Mouse (Mus musculus) ES-E14 (cell line): Measurements from ENCODE around the gene Cactin. TPM values are rescaled to one million over a fixed set of nuclear protein-coding genes. Genes with fewer than 3 reads are reported as not detected.

Experiments
- DNase-seq: peaks from one replicate; pipeline ENCODE4 v3.0.0-alpha.2; 2013; ENCODE audit warnings: low read depth, low spot score
- H3K27ac ChIP-seq: 2 replicates; pipeline ENCODE4 v1.5.1; 2012; ENCODE audit warnings: low read depth, mild to moderate bottlenecking, low read length, moderate library complexity, mixed read lengths; ENCODE audit not compliant: poor library complexity, insufficient read depth, severe bottlenecking
- H3K36me3 ChIP-seq: 2 replicates; pipeline ENCODE4 v1.6.1; 2012; ENCODE audit warnings: mild to moderate bottlenecking, low read length, moderate library complexity, mixed read lengths; ENCODE audit not compliant: control insufficient read depth, poor library complexity, insufficient read depth, severe bottlenecking
- H3K4me1 ChIP-seq, 2 experiments: fragments of 150-350 bp in 1 of 2; sonication (generic) in 1 of 2; 2 replicates each; pipeline ENCODE4 v1.6.1; 2012; ENCODE audit warnings: low read length in 2 of 2, mild to moderate bottlenecking in 1 of 2, mixed read lengths in 1 of 2; ENCODE audit not compliant: control insufficient read depth in 2 of 2, insufficient read depth in 2 of 2, poor library complexity in 1 of 2
- H3K4me3 ChIP-seq, 2 experiments: fragments of 150-350 bp in 1 of 2; sonication (generic) in 1 of 2; 2 replicates each; pipeline ENCODE4 v1.5.1; 2012; ENCODE audit warnings: low read length in 2 of 2, low read depth in 1 of 2, mild to moderate bottlenecking in 1 of 2, mixed read lengths in 1 of 2; ENCODE audit not compliant: insufficient read depth in 1 of 2, poor library complexity in 1 of 2, severe bottlenecking in 1 of 2
- H3K9ac ChIP-seq: 2 replicates; pipeline ENCODE4 v1.6.1; 2012; ENCODE audit warnings: low read depth, mild to moderate bottlenecking, low read length, mixed read lengths; ENCODE audit not compliant: poor library complexity, insufficient read depth, severe bottlenecking
- H3K9me3 ChIP-seq: fragments of 150-350 bp; sonication (generic); 2 replicates; pipeline ENCODE4 v1.6.1; 2012; ENCODE audit warnings: low read depth, mild to moderate bottlenecking, low read length; ENCODE audit not compliant: control insufficient read depth, insufficient read depth
- CHD2 ChIP-seq: IDR thresholded peaks from 2 replicates; pipeline ENCODE4 v1.6.1; 2014; ENCODE audit warnings: mild to moderate bottlenecking, low read depth, low read length, inconsistent platforms
- HCFC1 ChIP-seq: IDR thresholded peaks from 2 replicates; pipeline ENCODE4 v1.6.1; 2012; ENCODE audit warnings: low read length, inconsistent platforms, borderline replicate concordance; ENCODE audit not compliant: insufficient read depth
- MAFK ChIP-seq: IDR thresholded peaks from 2 replicates; pipeline ENCODE4 v1.6.1; 2014; ENCODE audit warnings: mild to moderate bottlenecking, low read depth, low read length, inconsistent platforms; ENCODE audit not compliant: insufficient read depth
- ZC3H11A ChIP-seq: IDR thresholded peaks from 2 replicates; pipeline ENCODE4 v1.6.1; 2012; ENCODE audit warnings: low read depth, mild to moderate bottlenecking, inconsistent platforms, low read length, borderline replicate concordance
- ZNF384 ChIP-seq: IDR thresholded peaks from 2 replicates; pipeline ENCODE4 v1.6.1; 2012; ENCODE audit warnings: low read depth, low read length, inconsistent platforms
- in situ Hi-C, 2 experiments: fragments of 600-800 bp; cut with MboI; formaldehyde crosslinking; loops; one replicate each; pipeline ENCODE4 v1.15.1; 2025; ENCODE audit warnings: low sequenced_read_pairs in 2 of 2, inconsistent platforms in 1 of 2; ENCODE audit not compliant: unreplicated experiment in 2 of 2
- total RNA-seq: library from RNA; depleted of rRNA; stranded (reverse); fragments of 300-350 nt; gene quantifications from 2 replicates; pipeline ENCODE4 v1.2.3, GENCODE M21; 2012

Cactin gene
- total RNA-seq, 1 experiment: 54.9 TPM

DNA sequence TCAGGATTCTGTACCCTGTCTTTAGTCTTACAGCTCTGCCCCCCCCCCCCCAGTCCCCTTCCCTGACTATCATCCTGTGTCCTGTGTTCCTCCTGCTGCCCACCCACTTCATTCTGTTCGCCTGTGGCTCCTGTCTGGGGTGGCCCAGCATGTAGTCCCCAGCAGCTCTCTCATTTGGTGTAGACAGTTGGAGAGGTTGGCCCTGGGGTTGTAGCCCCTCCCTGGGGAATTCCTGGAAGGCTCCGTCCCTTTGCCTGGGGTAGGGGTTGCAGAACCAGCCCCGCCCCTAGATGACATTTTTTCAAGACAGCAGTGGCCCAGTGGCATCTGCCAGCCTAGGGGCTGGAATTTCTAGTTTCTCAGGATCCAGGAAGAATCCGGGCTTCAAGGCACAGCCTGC, 37.3 kb downstream of the Cactin start:
- Histone ChIP-seq H3K4me1 (peaks cover 15 to 44% of the 10 kb centered on the region in 2 experiments; a peak in 3 of 4 replicates), H3K27ac (no peak overlapping the region), H3K9ac (peak overlapping the region; percentile 83; the same call in 1 of the 2 replicates), H3K36me3 (peaks cover 24% of the 10 kb centered on the region; the same call in 1 of the 2 replicates), H3K9me3 (no peaks in the 10 kb centered on the region), H3K4me3 (peak overlapping the region; percentile 77 to 79)
- in situ Hi-C loops: no loop called here
- DNase-seq: no peak
- TF ChIP-seq HCFC1 (no peak), MAFK (no peak), ZC3H11A (no peak), CHD2 (no peak), ZNF384 (no peak)

DNA sequence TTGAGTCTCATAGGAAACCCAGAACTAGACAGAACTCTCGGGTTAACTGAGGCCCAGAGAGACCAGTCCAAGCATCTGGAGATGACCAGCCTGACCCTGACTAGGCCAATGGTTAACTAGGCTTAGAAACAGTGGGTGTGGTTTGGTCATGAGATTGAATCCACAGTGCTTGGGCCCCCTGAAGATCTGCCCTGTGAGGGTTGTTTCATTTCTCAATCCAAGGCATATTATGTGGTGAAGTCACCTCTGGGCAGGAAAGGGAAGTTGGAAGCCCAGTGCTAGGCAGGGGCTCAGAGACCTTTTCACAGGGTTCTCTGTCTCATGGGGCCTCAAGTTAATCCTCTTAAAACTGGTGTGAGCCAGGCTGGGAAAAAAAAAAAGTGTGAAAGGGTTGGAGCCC, 37.9 kb downstream of the Cactin start:
- no peak for DNase-seq
- Histone ChIP-seq H3K36me3 (peaks cover 29% of the 10 kb centered on the region; the same call in 1 of the 2 replicates), H3K27ac (no peak overlapping the region), H3K4me3 (peak overlapping the region in 1 of 2 experiments; percentile 77; a peak in 1 of 4 replicates), H3K9me3 (no peaks in the 10 kb centered on the region), H3K9ac (no peak overlapping the region; the same call in 1 of the 2 replicates), H3K4me1 (peaks cover 15 to 47% of the 10 kb centered on the region in 2 experiments; a peak in 3 of 4 replicates)
- in situ Hi-C loops: no loop called here
- no peak for TF ChIP-seq ZNF384
- no peak for TF ChIP-seq MAFK
- TF ChIP-seq HCFC1: no peak
- TF ChIP-seq ZC3H11A: no peak
- TF ChIP-seq CHD2: no peak

DNA sequence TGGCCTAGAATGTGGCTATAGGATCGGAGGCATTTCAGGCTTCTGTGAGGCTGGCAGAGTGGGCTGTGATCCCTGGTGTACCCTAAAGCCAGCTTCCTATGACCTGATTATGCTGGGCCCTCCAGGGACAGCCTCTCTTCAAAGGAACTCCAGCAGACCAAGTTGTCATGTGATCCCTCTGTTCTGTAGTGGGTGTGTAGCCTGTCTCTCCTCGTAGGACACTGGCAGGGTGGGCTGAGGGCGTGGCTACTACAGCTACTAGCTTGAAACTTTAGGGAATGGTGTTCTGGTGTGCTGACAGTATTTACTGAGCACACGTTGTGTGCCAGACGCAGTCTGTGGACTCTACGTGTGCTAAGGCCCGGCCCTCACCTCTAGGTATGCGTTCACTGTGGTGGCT, 39.8 kb downstream of the Cactin start:
- no peak for DNase-seq
- no peak for TF ChIP-seq CHD2
- TF ChIP-seq MAFK: no peak
- no peak for TF ChIP-seq ZC3H11A
- no peak for TF ChIP-seq ZNF384
- no peak for TF ChIP-seq HCFC1
- H3K27ac ChIP-seq: no peak overlapping the region
- H3K36me3 ChIP-seq: peaks cover 31% of the 10 kb centered on the region; the same call in 1 of the 2 replicates
- peak overlapping the region in 1 of 2 experiments; percentile 28; a peak in 2 of 4 replicates for H3K4me3 ChIP-seq
- H3K9me3 ChIP-seq: no peaks in the 10 kb centered on the region
- H3K4me1 ChIP-seq: peaks cover 8 to 54% of the 10 kb centered on the region in 2 experiments; a peak in 3 of 4 replicates
- in situ Hi-C loops: no loop called here
- H3K9ac ChIP-seq: no peak overlapping the region

DNA sequence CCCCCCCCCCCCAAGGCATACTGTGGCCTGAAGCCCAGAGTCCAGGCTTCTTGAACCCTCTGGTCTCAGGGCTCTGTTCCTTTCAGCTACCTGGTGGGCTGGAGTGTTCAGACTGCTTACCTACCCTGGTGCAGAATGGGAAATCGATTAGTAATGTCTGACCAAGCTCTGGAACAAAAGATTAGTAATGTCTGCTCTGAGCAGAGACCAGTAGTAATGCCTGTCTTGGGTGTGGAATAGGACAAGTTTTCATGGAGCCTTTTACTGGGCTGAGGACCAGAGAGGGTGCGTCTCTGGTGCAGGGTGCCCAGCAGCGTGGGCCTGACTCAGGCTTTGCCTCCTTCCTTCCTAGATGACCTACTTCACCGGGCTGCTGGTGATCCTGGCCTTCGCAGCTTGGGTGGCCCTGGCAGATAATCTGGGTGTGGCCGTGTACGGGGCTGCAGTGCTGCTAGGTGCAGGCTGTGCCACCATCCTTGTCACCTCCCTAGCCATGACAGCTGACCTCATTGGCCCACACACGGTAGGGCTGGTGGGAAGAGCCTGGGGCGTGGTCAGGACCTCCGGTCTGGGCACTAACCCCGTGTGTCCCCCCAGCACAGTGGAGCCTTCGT, 41.5 kb downstream of the Cactin start:
- DNase-seq: no peak
- Histone ChIP-seq H3K9me3 (no peaks in the 10 kb centered on the region), H3K4me1 (peaks cover 8 to 54% of the 10 kb centered on the region in 2 experiments; a peak in 3 of 4 replicates), H3K4me3 (no peak overlapping the region), H3K27ac (no peak overlapping the region), H3K36me3 (peaks cover 42% of the 10 kb centered on the region; the same call in 1 of the 2 replicates), H3K9ac (no peak overlapping the region)
- in situ Hi-C loops: no loop called here
- TF ChIP-seq CHD2: no peak
- TF ChIP-seq HCFC1: no peak
- TF ChIP-seq ZNF384: no peak
- TF ChIP-seq ZC3H11A: no peak
- no peak for TF ChIP-seq MAFK
